Mouse (Mus musculus): Measurements from ENCODE around the gene Pomt1.
A peak's percentile ranks its signal among the peaks of the same experiment; 100 is the strongest.

Gene Pomt1

GRCm38 (mm10) chr2:32235886-32236759 lies at the start of gene Pomt1:
TSS of gene Pomt1 (plus strand) at chr2:32236590.
- peak; percentile 94 for DNase-seq

GRCm38 (mm10) chr2:32187019-32187551 lies 49.3 kb upstream of the Pomt1 start:
- DNase-seq: no peak

- no peak for DNase-seq
These were observed 48.7 kb upstream of the Pomt1 start for GRCm38 (mm10) chr2:32187649-32188048.

GRCm38 (mm10) chr2:32189060-32189681 lies 47.2 kb upstream of the Pomt1 start:
- DNase-seq: no peak

DNA sequence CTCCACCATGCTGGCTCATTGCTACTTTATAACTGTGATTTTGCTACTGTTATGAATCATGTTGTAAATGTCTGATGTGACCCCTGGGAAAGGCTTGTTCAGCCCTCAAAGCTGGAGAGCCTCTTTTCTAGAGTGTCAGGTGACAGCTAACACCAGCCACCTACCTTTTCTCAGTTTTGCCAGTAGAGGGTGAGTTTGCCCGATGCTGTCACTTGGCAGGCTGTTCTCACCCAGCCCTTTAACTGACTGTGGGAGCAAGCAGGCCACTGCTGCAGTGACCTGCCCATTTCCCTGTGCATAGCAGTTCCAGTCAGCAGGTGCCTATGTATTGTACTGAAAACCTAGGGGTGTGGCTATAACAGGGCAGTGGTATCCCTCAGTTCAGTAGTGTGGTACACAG lies 45.8 kb upstream of the Pomt1 start:
- DNase-seq: no peak

DNA sequence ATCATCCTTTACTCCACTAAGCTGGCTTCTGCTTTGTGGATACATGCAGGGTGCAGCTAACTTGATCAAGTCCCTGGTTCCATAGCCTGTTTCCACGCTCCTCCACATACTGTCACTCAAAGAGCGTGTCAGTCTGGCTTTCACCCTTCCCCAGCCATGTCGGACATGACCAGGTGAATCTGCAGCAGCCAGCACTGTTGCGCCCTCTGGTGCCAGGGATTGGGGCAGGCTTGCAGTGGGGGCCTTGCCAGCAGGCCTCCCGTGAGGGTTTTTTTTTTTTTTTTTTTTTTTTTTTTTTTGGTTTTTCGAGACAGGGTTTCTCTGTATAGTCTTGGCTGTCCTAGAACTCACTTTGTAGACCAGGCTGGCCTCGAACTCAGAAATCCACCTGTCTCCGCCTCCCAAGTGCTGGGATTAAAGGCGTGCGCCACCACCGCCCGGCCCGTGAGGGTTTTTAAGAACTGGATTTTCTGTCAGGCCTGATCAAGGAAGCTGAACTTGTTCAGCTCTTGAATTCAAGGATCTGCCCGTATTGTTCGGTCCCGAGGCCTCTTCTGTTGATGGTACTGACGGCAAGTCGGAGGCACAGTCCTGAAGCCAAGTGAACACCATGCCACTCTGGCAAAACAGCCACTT lies 44.4 kb upstream of the Pomt1 start:
- DNase-seq: peak; percentile 80

DNA sequence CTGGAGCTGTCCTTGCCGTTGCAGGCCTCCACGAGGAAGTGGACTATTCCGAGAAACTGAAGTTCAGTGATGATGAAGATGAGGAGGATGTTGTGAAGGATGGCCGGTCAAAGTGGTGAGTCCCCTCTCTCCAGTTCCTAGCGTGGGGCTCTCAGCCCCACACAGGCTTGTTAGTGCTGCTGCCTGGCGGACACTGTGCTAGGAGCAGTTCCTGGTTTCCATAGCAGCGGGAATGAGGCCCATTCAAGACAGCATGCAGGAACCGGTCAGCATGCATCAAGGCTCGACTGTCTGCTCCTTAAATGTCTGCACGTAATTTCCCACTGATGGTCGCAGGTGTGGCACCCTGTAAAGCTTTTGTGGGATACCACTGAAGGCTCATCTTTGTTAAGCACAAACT lies 37.4 kb upstream of the Pomt1 start:
- no peak for DNase-seq

- DNase-seq: no peak
These were observed 36.4 kb upstream of the Pomt1 start for GRCm38 (mm10) chr2:32200033-32200432.

- DNase-seq: no peak
These were observed 35.7 kb upstream of the Pomt1 start for GRCm38 (mm10) chr2:32200712-32201111.

DNA sequence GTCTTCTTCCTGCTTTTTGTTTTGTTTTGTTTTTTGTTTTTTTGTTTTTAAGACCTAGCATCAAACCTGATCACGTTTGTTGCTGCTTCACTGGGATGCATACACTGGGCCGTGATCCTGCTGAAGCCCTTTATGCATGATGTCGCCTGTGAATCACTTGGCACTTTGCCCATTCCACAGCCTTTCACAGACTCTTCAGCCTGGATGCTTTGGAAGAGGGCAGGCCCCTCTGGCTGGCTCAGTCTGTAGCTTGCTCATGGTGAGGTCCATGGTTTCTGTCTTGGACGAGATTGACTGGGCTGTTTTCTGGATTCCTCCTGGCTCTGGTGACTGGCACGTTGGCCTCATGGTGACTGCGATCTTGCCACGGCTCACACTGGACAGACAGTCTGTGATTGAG lies 34.9 kb upstream of the Pomt1 start:
- peak; percentile 48 for DNase-seq

- DNase-seq: no peak
These were observed 32.5 kb upstream of the Pomt1 start for GRCm38 (mm10) chr2:32203853-32204252.

- peak; percentile 46 for DNase-seq
These were observed 28.7 kb upstream of the Pomt1 start for GRCm38 (mm10) chr2:32207682-32208081.

DNA sequence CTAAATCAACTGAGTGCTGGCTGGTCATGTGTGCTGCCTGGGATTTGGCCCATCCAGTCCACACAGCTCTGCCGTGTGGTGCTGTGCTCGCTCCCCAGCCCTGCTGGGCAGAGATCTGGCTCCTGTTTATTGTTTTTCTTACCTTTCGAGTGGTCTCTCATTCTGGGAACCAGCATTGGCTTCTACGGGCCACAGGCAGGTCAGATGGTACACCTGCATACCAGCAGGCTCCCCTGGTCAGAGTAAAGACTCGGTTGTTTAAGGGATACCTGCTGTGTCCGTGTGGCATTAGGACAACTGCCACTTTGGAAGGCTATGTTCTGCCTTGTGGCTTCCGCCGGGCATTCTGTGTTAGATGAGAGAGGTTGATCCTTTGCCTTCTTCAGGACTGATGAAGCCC lies 24.7 kb upstream of the Pomt1 start:
- DNase-seq: no peak

GRCm38 (mm10) chr2:32213000-32213399 lies 23.4 kb upstream of the Pomt1 start:
- peak; percentile 62 for DNase-seq

DNA sequence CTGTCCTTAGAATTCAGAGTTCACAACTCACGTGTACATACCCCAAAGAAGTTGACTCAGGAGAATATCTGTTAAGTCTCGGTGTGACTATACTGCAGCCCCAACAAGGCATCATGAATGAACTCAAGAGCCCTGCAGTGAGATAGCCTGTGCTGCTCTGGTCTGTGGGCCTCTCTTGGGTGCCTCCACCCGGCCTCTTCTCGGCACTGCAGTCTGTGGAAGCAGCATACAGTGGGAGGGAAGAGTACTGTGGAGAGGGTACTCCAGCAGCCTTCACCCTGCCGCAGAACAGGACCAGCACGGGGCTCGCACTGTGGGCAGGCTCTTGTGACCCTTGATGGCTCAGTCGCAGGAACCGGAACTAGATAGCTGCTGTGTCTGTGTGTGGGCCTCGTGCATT lies 20.8 kb upstream of the Pomt1 start:
- no peak for DNase-seq

DNA sequence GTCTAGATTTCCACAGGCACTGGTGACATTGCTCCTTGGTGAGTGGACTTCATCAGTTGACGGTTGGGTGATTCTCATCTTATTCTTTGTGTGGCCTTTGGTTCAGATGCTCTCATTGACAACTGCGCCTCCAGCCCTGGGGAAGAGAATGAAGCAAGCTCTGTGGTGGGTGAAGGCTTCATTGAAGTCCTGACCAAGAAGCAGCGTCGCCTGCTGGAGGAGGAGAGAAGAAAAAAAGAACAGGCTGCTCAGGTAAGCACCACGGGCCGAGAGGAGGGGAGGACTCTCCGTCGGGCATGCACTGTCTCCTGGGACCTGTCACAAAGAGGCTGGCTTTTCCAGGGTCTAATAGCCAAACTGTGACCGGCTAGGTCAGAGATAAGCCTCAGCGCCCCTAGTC lies 19.9 kb upstream of the Pomt1 start:
- no peak for DNase-seq

- DNase-seq: no peak
These were observed 18.7 kb upstream of the Pomt1 start for GRCm38 (mm10) chr2:32217656-32218055.

DNA sequence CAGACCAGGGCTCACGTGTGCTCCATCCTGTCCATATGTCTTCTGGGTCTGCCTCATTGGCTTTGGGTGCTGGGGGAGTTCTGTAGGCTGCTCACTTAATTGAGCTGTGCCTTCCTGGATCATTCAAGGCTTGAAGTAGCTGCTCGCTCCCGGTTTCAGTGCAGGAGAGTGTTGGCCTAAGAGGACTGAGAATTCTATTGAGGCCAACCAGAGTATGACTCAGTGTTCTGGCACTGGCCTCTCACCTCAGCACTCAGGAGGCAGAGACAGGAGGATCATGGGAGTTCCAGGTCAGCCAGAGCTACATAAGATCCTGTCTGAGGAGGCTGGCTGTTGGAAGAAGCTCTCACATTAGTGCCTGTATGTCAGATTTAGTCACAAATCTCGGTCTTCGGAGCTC lies 18.3 kb upstream of the Pomt1 start:
- DNase-seq: no peak

DNA sequence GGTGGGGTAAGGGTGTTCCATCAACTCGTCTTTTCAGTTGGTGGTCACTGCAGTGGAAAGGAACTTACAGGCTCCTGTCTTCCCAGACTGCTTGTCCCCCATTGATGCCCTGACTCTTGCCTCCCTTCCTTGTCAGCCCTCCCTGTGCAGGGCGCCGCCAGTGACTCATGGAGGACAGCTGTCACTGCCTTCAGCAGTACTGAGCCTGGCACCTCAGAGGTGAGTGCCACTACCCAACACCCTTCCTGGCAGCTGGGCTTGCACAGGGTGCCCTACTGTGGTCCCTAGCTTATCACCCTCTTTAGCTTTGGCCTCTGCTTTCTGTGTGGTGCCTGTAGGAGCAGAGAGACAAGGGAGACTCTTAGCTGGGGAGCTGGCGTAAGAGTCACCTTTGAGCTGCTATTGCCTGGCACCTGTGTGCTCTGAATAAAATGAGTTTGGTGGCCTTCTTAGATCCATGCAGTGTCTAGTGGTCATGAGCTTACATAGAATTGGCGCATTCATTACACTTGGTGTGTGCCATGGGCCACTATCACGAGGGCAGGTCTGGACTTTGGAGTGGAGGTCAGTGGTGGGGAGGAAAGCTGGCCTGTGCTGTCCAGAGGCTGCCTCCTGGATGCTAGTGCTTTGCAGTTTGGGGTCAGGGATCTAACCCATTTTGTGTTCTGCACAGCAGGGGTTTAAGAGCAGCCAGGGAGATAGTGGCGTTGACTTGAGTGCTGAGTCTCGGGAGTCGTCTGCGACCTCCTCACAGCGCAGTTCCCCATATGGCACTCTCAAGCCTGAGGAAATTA lies 17.7 kb upstream of the Pomt1 start:
- DNase-seq: peak; percentile 51

GRCm38 (mm10) chr2:32219501-32219900 lies 16.9 kb upstream of the Pomt1 start:
- DNase-seq: no peak

DNA sequence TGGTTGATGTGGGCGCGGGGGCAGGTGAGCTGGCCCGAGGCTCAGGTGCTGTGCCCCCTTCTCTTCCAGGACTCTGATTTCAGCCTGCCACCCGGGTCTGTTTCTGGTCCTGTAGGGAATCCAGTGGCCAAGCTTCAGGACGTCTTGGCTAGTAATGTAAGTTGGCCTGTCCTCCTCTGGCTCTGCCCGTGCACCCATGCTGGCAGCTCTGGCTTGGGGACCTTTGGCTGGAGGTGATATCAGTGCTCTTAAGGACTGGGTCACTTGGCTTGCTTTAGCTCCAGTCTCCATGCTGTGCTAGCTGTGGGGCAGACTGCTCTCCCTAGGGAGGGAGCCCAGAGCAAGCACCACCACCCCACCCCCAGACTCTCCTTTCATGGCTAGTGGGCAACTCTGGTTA lies 16.4 kb upstream of the Pomt1 start:
- DNase-seq: no peak

DNA sequence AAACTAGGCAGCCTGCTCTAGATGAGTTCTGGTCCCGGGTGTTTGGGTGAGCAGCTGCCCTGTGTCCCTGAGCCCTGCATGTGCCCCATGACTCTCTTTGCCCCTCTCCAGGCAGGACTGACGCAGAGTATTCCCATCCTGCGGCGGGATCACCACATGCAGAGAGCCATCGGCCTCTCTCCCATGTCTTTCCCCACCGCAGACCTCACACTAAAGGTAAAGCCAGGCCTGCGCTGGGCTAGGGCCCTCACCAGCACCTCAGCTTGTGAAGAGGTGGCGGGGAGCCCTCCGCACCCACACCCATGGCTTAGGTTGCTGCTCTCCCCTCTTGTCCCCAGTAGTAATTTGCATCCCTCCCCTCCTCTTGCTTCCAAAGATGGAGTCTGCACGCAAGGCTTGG lies 15.4 kb upstream of the Pomt1 start:
- DNase-seq: no peak

DNA sequence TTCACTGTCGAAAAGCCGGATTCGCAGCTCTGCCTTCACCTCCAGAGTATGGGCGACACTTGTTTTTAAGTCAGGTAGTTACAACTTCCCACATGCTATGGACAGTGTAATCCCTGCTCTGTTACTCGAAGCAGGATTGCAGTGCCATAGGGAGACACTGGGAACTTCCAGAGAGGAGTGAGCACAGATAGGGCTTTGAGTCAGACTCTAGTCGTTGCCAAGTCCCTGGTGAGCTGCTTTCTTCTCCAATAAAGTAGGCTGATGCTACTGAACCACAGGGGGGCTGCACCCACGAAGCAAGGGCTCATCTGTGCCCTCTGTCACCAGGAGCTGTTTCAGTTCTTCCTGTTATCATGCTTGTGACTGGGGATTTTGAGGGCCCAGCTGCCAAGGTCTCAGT lies 14.8 kb upstream of the Pomt1 start:
- no peak for DNase-seq

Measured in kidney, postnatal 10 days (tissue).